Mouse (Mus musculus) heart, embryonic 13.5 days (tissue): ENCODE measurements at regions not wholly inside any gene's neighbourhood (a gene's known extent, or its start where the extent isn't known, plus 50 kb on each side); places are given as distances from the start of the nearest gene placed in this dataset.

Source experiments
- ATAC-seq: fragments of 200-750 bp; cut with Nextera tagmentation; 2 replicates; pipeline ENCODE4 v1.8.0; 2017; ENCODE audit warnings: moderate TSS enrichment; ENCODE audit not compliant: insufficient number of reproducible peaks, low FRiP score, low TSS enrichment; ENCODE audit errors: extremely low read depth
- H3K27ac ChIP-seq: fragments of 300-500 bp; sonication (generic); replicated peaks from 2 replicates; pipeline ENCODE4 v1.5.1; 2015; ENCODE audit warnings: moderate library complexity, mild to moderate bottlenecking, inconsistent platforms
- H3K27me3 ChIP-seq: fragments of 300-500 bp; sonication (generic); replicated peaks from 2 replicates; pipeline ENCODE4 v1.6.1; 2015; ENCODE audit warnings: mild to moderate bottlenecking, inconsistent platforms
- H3K36me3 ChIP-seq: fragments of 300-500 bp; sonication (generic); 2 replicates; pipeline ENCODE4 v1.6.1; 2015; ENCODE audit warnings: mild to moderate bottlenecking, inconsistent platforms
- H3K4me1 ChIP-seq: fragments of 300-500 bp; sonication (generic); 2 replicates; pipeline ENCODE4 v1.6.1; 2015; ENCODE audit warnings: inconsistent platforms
- H3K4me2 ChIP-seq: fragments of 300-500 bp; sonication (generic); 2 replicates; pipeline ENCODE4 v1.6.1; 2015; ENCODE audit warnings: inconsistent platforms, mild to moderate bottlenecking, moderate library complexity
- H3K4me3 ChIP-seq: fragments of 300-500 bp; sonication (generic); 2 replicates; pipeline ENCODE4 v1.5.1; 2015; ENCODE audit warnings: moderate library complexity, mild to moderate bottlenecking, inconsistent platforms
- H3K9ac ChIP-seq: fragments of 300-500 bp; sonication (generic); 2 replicates; pipeline ENCODE4 v1.6.1; 2015; ENCODE audit warnings: inconsistent platforms, mild to moderate bottlenecking, moderate library complexity
- H3K9me3 ChIP-seq: fragments of 300-500 bp; sonication (generic); 2 replicates; pipeline ENCODE4 v1.6.1; 2016; ENCODE audit warnings: inconsistent platforms
- WGBS: fragments of 180-500 bp; shearing (Covaris S2); methylation state at CpG from one replicate; pipeline ENCODE4 v1.1.7; 2015; ENCODE audit warnings: mixed read lengths; 5-methylcytosine and 5-hydroxymethylcytosine counted together

DNA sequence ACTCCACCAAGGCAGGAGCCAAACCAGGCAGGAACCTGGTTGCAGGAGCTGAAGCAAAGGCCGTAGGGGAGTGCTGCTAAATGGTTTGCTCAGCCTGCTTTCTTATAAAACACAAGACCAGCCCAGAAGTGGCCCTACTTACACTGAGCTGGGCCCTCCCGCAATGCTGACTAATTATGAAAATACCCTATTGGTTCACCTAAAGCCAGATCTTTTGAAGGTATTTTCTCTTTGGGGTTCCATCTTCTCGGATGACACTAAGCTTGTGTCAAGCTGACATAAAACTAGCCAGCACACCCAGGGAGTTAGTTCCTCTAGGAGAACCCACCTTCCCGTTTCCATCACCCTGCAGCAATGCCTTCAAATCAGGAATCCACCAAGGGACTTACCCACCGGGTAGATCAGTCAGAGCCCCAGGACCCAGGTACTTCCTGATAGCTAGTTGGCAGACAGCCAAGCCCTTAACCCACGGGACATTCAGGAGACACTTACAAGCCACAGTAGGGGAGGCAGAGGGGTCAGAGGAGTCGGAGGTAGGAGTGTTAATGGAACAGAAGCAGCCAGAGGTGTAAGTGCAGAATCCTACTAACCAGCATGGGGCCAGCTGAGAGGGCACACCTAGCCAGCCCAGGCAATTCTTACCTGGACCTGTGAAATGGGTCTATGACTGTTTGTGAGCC lies 158.9 kb downstream of the Rab11fip4 start:
- Histone ChIP-seq H3K9me3 (no peaks in the 10 kb centered on the region), H3K4me3 (no peak overlapping the region), H3K4me1 (peaks cover 27% of the 10 kb centered on the region), H3K27me3 (no peaks in the 10 kb centered on the region), H3K36me3 (no peaks in the 10 kb centered on the region), H3K9ac (no peak overlapping the region), H3K27ac (no peak overlapping the region), H3K4me2 (no peak overlapping the region)
- WGBS, result 47% methylated on average over 7 of the region's 7 CpGs
- ATAC-seq, result no peak

DNA sequence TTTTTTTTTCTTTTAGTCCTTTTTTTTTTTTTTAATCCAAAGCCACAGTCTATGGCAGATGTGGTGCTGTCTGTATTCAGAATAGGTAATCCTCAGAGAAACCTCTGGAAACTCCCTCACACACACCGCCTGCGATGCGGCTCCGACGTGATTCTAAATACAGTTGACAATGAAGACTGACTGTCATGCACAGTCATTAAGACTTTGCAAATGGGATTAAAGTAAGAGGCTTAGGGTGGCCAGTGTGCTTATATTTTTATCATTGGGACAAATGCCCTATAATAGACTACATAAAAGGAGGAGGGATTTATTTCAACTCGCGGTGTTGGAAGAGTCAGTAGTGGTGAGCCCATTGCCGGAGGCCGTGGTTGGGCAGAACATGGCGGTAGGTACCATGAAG lies 158.1 kb downstream of the Rab11fip4 start:
- H3K4me1 ChIP-seq, result peaks cover 27% of the 10 kb centered on the region
- H3K27me3 ChIP-seq, result no peaks in the 10 kb centered on the region
- 94% methylated on average over 10 of the region's 10 CpGs for WGBS
- no peak for ATAC-seq
- H3K4me2 ChIP-seq, result no peak overlapping the region
- no peaks in the 10 kb centered on the region for H3K36me3 ChIP-seq
- no peak overlapping the region for H3K4me3 ChIP-seq
- H3K9ac ChIP-seq, result no peak overlapping the region
- H3K27ac ChIP-seq, result no peak overlapping the region
- H3K9me3 ChIP-seq, result no peaks in the 10 kb centered on the region

DNA sequence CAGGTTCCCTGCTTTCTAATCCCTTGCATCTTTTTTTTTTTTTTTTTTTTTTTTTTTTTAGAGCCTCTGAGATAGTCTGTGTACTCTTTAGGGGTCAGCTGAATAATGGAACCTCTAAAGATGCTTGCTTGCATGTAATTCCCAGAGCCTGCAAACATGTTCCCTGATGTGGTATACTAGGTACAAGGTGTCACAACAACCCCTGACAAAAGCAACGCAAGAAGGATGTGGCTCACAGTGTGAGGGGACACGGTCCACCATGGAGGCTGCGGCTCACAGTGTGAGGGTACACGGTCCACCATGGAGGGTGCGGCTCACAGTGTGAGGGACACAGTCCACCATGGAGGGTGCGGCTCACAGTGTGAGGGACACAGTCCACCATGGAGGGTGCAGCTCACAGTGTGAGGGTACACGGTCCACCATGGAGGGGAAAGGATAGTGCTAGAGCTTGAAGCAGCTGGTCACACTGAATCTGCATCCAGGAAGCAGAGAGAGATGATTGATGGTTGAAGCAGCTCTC lies 157.7 kb downstream of the Rab11fip4 start:
- ATAC-seq, result no peak
- H3K9ac ChIP-seq, result no peak overlapping the region
- H3K4me2 ChIP-seq, result no peak overlapping the region
- peaks cover 27% of the 10 kb centered on the region for H3K4me1 ChIP-seq
- no peaks in the 10 kb centered on the region for H3K27me3 ChIP-seq
- WGBS, result 96% methylated on average over 7 of the region's 7 CpGs
- H3K4me3 ChIP-seq, result no peak overlapping the region
- no peak overlapping the region for H3K27ac ChIP-seq
- H3K36me3 ChIP-seq, result no peaks in the 10 kb centered on the region
- no peaks in the 10 kb centered on the region for H3K9me3 ChIP-seq

- Histone ChIP-seq H3K36me3 (no peaks in the 10 kb centered on the region), H3K27ac (no peak overlapping the region), H3K9me3 (no peaks in the 10 kb centered on the region), H3K9ac (no peak overlapping the region), H3K4me2 (no peak overlapping the region), H3K27me3 (no peaks in the 10 kb centered on the region), H3K4me3 (no peak overlapping the region), H3K4me1 (peaks cover 27% of the 10 kb centered on the region)
- WGBS, result 75% methylated on average over 6 of the region's 6 CpGs
- no peak for ATAC-seq
Measured at GRCm38 (mm10) chr11:79747801-79748200, 156.8 kb downstream of the Rab11fip4 start.
